Mouse (Mus musculus) large intestine, adult 2 months (tissue): ENCODE results near the gene Rhbg. TPM values are rescaled to one million over a fixed set of nuclear protein-coding genes. Genes with fewer than 3 reads are reported as not detected.
"Not testable (repeated sequence)": the region's sequence is repeated elsewhere in the genome, so short reads cannot be mapped to it uniquely, and the experiment has no call there.

Experiments used
- DNase-seq: peaks from one replicate; pipeline ENCODE4 v3.0.0-alpha.2; 2012; ENCODE audit warnings: low read depth, low spot score
- WGBS: fragments of 180-500 bp; shearing (Covaris S2); methylation state at CpG from one replicate; pipeline ENCODE4 v1.1.7; 2018; 5-methylcytosine and 5-hydroxymethylcytosine counted together
- polyA plus RNA-seq: library from polyadenylated mRNA; depleted of rRNA; stranded (reverse); fragments of >200 nt; gene quantifications from 2 replicates; pipeline ENCODE4 v1.2.3, GENCODE M21; 2012; rRNA removed

Rhbg gene
- 32.9 and 50.2 TPM in 2 replicates for polyA plus RNA-seq

- peak; percentile 42 for DNase-seq
- WGBS, result 4% methylated on average over 34 of the region's 34 CpGs
Observed at GRCm38 (mm10) chr3:88254268-88254926, at the start of gene Rhbg. Gene Rhbg, minus strand, starts transcription at chr3:88254709.

- 39% methylated on average over 1 of the region's 1 CpGs for WGBS
- DNase-seq, result no peak
Observed at GRCm38 (mm10) chr3:88299172-88299571, 44.7 kb upstream of the Rhbg start.

DNA sequence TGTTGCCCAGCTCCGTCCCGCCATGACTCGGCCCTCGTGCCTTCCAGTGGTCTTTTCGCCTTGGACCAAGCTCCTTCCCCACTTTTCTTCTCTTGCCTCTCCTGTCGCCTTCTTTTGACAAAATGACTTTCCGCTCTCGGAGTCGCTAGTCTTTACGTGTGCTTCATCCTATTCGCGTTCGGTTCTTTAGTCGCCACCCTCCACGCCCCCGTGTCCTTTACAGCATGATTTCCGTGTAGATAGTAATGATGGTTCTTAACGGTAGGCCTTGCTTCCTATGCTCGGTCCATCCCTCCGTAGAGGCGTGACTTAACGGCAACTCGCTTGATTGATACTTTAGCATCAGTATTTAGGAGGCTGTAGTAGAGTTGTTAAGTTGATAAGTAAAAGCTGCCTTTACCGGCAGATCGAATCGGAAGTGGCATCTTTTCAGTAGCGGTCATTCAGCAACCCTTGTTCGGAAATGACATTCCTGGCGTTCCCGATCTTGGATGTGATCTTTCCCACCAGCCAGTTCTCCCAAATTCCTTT is 42.9 kb upstream of the Rhbg start:
- DNase-seq, result peak; percentile 27
- 2% methylated on average over 30 of the region's 30 CpGs for whole genome bisulfite sequencing

GRCm38 (mm10) chr3:88296561-88297318 is 42.2 kb upstream of the Rhbg start, which contains the start of the genes Tsacc and Cct3:
Gene Tsacc, minus strand, starts transcription at chr3:88296999.
Gene Cct3, plus strand, starts transcription at chr3:88297116.
- under 1% methylated on average over 44 of the region's 44 CpGs for WGBS
- peak; percentile 99 for DNase-seq

- under 1% methylated on average over 12 of the region's 12 CpGs for WGBS
- no peak for DNase-seq
Observed at GRCm38 (mm10) chr3:88296110-88296560, 41.6 kb upstream of the Rhbg start.

DNA sequence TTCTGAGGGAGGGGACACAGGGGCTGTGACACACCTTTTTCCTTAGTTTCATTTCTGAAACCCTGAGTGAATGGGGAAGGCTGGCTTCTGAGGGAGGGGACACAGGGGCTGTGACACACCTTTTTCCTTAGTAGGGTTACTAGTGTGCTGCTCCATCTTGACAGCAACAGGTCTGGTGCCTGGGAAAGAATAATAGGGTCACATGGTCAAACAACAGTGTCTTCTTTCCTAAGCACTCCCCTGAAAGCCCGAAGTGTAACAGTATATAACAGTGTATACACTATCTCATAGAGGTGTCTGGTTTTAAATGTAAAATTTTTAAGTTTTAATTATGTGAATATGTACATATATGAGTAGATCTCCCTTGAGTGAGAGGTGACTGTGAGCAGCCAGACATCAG is 40.8 kb upstream of the Rhbg start:
- DNase-seq, result not testable (repeated sequence)
- WGBS, result 32% methylated on average over 1 of the region's 1 CpGs

- DNase-seq, result no peak
- 46% methylated on average over 4 of the region's 4 CpGs for WGBS
Observed at GRCm38 (mm10) chr3:88291970-88292369, 37.5 kb upstream of the Rhbg start.

GRCm38 (mm10) chr3:88288133-88288713 is 33.7 kb upstream of the Rhbg start:
- 50% methylated on average over 9 of the region's 10 CpGs for WGBS
- DNase-seq, result not testable (repeated sequence)

GRCm38 (mm10) chr3:88287110-88287509 is 32.6 kb upstream of the Rhbg start, which contains the start of gene Gm38392:
Gene Gm38392, minus strand, starts transcription at chr3:88287210.
- no peak for DNase-seq
- WGBS, result 97% methylated on average over 4 of the region's 4 CpGs

- not testable (repeated sequence) for DNase-seq
- WGBS, result no CpG with 5 or more reads among the region's 2 CpGs
Observed at GRCm38 (mm10) chr3:88285565-88285895, 31.0 kb upstream of the Rhbg start.

GRCm38 (mm10) chr3:88284815-88285564 is 30.5 kb upstream of the Rhbg start:
- DNase-seq, result not testable (repeated sequence)
- 94% methylated on average over 14 of the region's 14 CpGs for WGBS

GRCm38 (mm10) chr3:88281141-88281916 is 26.8 kb upstream of the Rhbg start:
- DNase-seq, result not testable (repeated sequence)
- WGBS, result 80% methylated on average over 11 of the region's 11 CpGs

DNA sequence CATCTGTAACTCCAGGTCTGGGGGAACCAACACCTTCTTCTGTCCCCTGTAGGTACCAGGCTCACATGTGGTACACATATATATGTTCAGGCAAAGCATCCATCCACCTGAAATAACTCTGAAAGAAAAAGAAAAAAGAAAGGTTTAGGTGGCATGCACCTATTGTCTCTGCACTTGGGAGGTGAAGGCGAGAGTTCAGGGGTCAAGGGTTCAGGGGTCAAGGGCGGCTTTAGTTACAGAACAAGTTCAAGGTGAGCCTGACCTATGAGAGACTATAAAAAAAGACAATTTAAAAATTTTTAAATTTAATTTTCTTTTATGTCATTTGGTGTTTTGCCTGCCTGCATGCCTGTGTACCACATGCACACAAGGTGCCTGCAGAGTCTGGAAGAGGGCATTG is 25.5 kb upstream of the Rhbg start:
- WGBS, result 90% methylated on average over 2 of the region's 2 CpGs

DNA sequence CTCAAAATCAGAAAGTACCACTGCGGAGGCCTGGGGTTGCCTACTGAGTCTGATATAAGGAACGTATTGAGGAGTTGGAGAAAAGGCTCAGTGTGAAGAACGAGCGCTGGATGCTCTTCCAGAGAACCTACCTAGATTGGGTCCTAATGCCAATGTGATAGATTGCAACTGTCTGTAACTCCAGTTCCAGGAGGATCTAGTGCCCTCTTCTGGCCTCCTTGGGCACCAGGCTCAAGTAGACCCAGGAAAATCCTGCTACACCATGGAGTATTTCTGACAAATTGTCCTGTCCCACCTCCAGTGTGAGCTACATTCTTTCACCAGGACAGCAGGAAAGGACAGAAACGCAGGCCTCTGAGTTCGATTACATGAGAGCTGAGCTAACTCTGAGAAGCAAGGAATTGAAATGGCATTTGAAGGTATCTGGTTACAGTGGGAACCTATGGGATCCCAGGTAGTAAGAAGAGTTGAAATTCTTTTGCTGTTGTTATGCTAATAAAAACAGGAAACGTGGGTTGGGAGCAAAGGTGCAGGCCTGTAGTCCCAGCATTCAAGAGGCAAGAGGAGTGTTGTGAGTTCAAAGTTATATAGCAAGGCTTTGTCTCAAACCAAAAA is 22.1 kb upstream of the Rhbg start:
- DNase-seq, result no peak
- 41% methylated on average over 7 of the region's 7 CpGs for WGBS

More for the DNA sequence above, 25.5 kb upstream of the Rhbg start:
- no peak for DNase-seq

DNA sequence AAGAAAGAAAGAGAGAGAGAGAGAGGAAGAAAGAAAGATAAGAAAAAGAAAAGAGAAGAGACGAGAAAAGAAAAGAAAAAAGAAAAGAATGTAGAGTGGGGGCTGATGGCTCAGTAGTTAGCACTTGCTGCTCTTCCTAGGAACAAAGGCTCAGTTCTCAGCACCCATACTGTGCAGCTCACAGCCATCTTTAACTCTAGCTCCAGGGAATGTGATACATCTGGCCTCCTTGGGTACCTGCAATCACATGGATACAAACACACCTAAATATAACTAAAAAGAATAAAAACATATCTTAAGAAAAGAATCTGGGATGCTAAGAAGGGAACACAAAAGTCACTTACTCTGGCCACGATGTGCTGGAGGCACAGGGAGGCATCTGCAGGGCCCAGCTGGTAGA is 21.6 kb upstream of the Rhbg start:
- WGBS, result 87% methylated on average over 2 of the region's 2 CpGs

DNA sequence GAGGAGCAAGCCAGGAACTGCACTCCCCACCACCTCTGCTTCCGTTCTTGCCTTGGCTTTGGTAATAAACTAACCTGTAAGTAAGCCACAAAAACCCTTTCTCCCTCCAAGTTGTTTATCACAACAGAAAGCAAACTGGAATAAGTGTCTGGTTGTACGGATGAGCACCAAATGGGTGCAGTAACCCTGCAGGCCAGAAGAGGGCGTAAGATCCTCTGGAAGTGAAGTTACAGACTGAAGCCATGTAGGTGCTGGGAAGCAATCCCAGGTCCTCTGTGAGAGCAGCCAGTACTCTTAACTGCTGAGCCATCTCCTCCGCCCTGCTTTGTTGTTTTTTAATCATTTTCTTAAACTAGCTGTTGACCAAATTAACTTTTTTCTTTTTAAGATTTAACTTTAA is 19.5 kb upstream of the Rhbg start:
- no peak for DNase-seq
- 95% methylated on average over 4 of the region's 4 CpGs for WGBS

More for the DNA sequence above, 21.6 kb upstream of the Rhbg start:
- no peak for DNase-seq

- WGBS, result 88% methylated on average over 3 of the region's 3 CpGs
- no peak for DNase-seq
Observed at GRCm38 (mm10) chr3:88271859-88272258, 17.4 kb upstream of the Rhbg start.

DNA sequence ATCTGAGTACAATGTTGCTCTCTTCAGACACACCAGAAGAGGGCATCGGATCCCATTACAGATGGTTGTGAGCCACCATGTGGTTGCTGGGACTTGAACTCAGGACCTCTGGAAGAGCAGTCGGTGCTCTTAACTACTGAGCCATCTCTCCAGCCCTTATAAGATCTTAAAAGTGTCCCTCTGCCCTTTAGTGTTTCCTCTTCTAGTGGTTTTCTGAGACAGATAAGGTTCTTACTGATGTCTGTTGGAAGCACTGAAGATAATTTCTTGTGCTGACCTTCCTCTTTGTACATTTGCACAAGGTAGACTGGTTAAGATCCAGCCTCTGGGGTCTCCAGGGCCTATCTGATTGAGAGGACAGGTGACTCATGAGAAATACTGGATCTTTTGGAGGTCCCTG is 16.8 kb upstream of the Rhbg start:
- WGBS, result 87% methylated on average over 2 of the region's 2 CpGs
- DNase-seq, result not testable (repeated sequence)
